Mouse (Mus musculus): ENCODE data around the gene Itgb2. TPM values are rescaled to one million over a fixed set of nuclear protein-coding genes. Genes with fewer than 3 reads are reported as not detected.

Gene Itgb2
- polyA plus RNA-seq, 1 experiment = 19.2 TPM

DNA sequence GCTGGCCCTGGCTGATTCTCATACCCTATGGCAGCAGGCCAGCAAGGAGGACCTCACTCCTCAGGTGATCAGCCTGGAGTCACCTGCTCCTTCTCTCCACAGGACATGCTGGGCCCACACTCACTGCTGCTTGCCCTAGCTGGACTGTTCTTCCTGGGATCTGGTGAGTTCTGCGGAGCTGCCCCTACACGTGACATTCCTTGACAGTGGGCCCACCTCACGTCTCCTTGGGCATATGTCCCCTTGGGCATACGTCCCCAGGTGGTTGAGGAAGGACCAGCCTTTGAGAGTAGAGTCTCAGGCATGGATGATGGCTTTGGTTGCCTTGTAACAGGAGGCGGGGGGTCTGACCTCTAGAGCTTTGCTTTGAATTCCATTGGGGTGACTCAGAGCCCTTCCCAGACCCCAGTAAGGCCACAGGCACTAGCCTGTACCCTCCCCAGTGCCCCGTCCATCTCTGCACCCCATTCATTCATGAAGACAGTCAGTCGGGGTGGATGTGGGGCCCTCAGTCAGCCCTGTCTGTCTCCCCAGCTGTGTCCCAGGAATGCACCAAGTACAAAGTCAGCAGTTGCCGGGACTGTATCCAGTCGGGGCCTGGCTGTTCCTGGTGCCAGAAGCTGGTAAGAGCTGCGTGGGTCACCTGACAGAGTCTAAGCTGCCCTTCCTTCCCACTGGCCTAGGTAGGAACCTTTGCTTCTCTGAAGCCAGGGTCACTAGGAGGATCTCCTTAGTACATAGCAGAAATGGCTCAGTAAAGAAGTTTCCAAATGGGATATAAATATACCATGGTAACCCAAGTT, 12.0 kb downstream of the Itgb2 start:
- DNase-seq (ENCODE audit: low read depth, low spot score) = no peak

DNA sequence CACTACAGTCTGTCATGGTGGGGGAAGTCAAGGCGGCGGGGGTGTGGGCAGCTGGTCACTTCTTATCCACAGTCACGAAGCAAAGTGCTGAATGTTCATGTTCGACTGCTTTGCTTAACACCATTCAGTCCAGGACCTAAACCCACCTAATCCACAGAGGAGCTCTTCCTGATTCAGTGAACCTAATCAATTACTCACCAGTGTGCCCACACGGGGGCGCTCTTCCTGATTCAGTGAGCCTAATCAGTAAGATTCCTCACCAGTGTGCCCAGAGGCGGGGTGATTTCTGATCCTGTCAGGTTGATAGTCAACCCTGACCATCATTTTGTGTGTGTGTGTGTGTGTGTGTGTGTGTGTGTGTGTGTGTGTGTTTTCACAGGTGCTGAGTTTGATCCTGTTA, 13.2 kb downstream of the Itgb2 start:
- DNase-seq (ENCODE audit: low read depth, low spot score) = peak; percentile 53
- 46% methylated on average over 7 of the region's 7 CpGs for WGBS

More for the DNA sequence above, 12.0 kb downstream of the Itgb2 start:
- 74% methylated on average over 10 of the region's 10 CpGs for WGBS

DNA sequence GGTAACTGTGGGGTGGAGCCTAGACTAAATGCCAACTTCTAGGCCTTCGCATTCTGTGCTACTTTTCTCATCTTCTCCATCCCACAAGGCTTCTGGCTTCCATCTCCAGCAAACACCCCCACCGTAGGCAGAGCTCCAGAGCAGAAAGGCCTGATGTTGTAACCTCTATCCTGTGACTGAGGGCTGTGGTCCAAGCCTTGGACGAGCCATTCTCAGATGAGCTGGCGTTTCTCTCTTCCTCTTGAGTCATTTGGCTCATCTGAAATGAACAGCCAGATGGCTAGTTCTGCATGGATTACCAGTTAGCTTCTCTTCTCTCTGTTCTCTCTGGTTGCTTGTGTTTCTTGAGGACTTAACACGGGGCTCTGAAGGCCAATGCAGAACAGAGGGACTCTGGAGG, 14.9 kb downstream of the Itgb2 start:
- 60% methylated on average over 5 of the region's 5 CpGs for WGBS
- DNase-seq (ENCODE audit: low read depth, low spot score) = no peak

DNA sequence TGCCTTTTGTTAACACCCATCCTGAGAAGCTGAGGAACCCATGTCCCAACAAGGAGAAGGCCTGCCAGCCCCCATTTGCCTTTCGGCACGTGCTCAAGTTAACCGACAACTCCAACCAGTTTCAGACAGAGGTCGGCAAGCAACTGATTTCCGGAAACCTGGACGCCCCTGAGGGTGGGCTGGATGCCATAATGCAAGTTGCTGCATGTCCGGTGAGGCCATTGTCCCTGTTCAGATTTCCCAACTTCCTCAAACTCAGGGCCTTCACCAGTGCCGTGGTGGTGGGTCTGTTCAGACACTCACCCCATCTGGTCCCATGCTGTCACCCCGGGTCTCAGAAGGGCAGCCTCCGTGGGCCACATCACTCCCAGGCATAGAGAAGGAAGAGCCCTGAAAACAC, 18.5 kb downstream of the Itgb2 start:
- 84% methylated on average over 10 of the region's 10 CpGs for WGBS

DNA sequence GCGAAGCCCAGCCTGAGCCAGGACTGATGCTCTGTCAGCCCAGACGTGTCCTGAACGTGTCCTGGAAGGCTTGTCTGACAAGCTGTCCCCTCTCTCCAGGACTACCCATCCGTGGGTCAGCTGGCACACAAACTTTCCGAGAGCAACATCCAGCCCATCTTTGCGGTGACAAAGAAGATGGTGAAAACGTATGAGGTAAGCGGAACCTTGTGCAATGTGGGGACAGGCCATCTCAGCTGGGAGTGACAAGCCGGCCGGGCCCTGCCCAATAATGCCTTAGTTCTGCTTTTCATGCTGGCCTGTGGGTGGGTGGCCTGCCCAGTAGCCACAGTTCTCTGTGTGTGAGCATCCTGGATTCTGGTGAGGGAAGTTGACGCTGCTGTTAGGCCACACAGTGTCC, 20.8 kb downstream of the Itgb2 start:
- no peak for DNase-seq (ENCODE audit: low read depth, low spot score)
- WGBS = 84% methylated on average over 11 of the region's 11 CpGs

More for the DNA sequence above, 18.5 kb downstream of the Itgb2 start:
- DNase-seq (ENCODE audit: low read depth, low spot score) = no peak

DNA sequence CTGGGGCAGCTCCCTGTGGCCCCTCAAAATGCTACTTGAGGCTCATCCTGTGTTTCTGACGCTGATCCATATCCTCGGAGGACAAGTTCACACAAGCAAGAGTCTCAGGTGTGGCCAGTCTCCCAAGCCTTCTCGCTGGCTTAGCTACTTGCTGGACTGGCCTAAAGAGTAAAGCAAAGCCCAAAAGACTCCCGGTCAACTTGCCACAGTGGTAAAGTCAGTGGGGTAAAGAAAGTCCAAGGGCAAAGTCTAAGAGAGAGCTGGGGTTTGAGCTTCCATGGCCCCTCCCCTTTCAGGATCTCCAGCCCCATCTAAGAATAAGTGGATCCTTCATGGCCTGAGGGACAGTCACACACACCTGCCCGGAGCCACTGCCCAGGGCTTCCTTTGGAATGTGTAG, 22.1 kb downstream of the Itgb2 start:
- no peak for DNase-seq (ENCODE audit: low read depth, low spot score)
- 73% methylated on average over 5 of the region's 5 CpGs for WGBS

DNA sequence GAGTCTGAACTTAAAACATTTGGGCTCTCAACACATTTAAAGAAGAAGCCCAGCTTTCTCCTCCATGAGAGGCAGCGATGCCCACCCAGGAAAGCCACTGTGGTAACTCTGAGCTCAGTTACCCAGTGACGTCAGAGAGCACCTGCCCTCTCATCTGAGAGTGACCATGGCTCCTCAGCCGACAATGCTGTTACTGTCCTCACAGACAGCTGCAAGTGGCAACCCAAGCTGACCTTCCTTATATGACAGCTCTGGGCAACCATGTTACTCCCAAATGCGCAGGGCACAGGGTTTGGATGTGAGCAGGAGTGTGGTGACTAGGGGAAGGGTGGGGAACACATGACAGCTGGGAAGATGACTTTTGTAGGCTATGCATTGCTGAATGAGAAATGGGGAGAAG, 23.2 kb downstream of the Itgb2 start:
- WGBS = 77% methylated on average over 4 of the region's 4 CpGs
- DNase-seq (ENCODE audit: low read depth, low spot score) = no peak

DNA sequence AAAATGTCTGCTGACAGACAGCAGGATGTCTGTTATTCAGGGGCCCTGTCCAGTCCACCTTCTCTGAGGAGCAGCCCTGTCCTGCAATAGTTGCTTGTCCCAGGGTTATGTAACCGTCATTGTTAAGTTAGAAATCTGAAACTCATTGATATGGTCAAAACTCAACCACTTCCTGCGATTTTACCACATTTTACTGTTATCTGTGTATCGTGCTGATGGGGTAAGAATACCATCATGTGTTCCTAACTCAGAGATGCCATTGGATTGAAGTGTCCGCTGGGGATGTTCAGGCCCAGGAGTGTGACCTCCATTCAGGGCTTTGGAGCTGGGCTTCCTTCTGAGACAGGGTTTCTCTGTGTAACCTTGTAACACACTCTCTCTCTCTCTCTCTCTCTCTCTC, 24.9 kb downstream of the Itgb2 start:
- WGBS = 87% methylated on average over 4 of the region's 4 CpGs
- DNase-seq (ENCODE audit: low read depth, low spot score) = no peak

DNA sequence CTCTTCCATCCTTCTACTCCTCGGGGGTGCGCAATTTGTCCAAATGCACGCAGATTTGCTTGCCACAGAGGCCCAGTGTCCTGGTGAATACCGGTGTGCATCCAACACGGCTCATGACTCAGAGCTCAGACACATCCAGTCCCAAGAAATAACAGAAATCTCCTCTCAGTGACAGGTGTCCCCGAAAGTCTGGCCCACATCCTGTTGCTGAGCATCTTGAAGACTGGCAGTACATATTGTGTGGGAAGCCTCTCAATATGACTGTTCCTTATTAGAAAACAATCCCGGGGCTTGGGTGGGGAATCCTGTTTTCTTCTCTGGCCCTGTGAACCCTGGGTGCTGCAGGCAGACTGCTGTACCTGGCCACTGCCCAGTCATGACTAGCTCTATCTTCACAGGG, 26.6 kb downstream of the Itgb2 start:
- no peak for DNase-seq (ENCODE audit: low read depth, low spot score)
- 87% methylated on average over 7 of the region's 7 CpGs for WGBS

DNA sequence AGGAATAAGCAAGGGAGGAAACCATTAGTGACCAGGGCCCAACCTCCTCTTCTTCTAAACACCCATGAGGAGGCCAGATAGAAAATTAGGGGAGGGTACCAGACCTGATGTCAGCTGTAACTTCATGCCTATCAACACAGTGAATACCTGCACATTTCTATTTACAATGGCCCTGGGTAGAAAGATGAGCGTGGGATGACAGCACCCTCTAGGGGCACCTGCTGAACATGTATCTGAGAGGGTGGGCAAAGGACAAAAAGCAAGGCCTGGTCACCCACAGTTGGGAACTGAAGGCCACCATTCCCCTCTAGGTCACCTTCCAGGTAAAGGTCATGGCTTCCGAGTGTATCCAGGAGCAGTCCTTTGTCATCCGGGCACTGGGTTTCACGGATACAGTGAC, 27.6 kb downstream of the Itgb2 start:
- WGBS = 83% methylated on average over 4 of the region's 4 CpGs
- DNase-seq (ENCODE audit: low read depth, low spot score) = no peak

DNA sequence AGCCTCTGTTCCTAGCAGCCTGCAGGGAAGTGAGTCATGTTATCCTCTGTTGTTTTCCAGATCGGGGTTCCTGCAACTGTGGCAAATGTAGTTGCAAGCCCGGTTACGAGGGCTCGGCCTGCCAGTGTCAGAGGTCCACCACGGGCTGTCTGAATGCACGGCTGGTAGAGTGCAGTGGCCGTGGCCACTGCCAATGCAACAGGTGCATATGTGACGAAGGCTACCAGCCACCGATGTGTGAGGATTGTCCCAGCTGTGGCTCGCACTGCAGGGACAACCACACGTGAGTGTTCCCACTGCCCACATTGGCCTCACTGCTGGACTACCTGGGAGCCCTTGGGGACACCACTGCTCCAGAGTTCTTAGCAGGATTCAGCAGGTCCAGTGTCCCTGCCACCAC, 30.0 kb downstream of the Itgb2 start:
- 86% methylated on average over 11 of the region's 11 CpGs for WGBS

DNA sequence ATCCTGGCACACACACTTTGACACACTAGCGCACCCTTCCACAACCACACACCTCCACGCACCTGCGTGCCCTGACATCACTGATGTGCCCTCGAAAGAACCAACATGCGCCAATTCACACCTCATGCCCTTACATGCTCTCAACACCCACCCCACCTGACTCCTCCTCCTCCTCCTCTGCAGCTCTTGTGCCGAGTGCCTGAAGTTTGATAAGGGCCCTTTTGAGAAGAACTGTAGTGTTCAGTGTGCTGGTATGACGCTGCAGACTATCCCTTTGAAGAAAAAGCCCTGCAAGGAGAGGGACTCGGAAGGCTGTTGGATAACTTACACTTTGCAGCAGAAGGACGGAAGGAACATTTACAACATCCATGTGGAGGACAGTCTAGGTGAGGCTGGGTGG, 30.8 kb downstream of the Itgb2 start:
- no peak for DNase-seq (ENCODE audit: low read depth, low spot score)
- 84% methylated on average over 9 of the region's 9 CpGs for WGBS

More for the DNA sequence above, 30.0 kb downstream of the Itgb2 start:
- DNase-seq (ENCODE audit: low read depth, low spot score) = no peak

DNA sequence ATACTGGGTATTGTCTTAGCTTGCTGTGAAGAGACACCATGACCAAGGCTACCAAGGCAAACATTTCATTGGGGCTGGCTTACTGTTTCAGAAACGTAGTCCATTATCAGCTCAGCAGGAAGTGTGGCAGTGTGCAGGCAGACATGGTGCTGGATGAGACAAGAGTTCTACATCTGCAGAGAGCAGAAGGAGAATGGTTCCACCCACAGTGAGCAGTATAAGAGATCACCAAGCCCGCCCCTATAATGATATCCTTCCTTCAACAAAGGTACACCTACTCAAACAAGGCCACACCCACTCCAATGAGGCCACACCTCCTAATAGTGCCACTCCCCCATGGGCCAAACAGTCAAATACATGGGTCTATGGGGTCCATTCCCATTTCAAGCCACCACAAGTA, 31.5 kb downstream of the Itgb2 start:
- WGBS = 62% methylated on average over 2 of the region's 2 CpGs

DNA sequence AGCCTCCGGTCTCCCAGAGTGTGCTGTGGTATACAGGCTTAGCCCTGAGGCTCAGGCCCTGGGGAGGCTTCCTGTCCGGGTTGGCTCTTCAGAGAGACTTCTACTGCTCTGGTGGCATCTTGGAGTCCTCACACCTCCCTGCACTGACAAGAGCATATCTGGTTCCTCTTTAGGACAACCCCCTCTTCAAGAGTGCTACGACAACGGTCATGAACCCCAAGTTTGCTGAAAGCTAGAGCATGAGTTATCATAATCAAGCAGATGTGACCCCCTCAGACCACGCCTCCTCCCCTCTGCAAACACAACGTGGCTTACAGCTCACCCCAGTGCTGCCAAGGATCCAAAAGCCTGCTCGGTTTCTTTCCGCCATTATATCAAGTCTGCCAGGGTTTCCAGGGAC, 35.0 kb downstream of the Itgb2 start:
- DNase-seq (ENCODE audit: low read depth, low spot score) = no peak
- 82% methylated on average over 8 of the region's 8 CpGs for WGBS

More for the DNA sequence above, 31.5 kb downstream of the Itgb2 start:
- no peak for DNase-seq (ENCODE audit: low read depth, low spot score)

DNA sequence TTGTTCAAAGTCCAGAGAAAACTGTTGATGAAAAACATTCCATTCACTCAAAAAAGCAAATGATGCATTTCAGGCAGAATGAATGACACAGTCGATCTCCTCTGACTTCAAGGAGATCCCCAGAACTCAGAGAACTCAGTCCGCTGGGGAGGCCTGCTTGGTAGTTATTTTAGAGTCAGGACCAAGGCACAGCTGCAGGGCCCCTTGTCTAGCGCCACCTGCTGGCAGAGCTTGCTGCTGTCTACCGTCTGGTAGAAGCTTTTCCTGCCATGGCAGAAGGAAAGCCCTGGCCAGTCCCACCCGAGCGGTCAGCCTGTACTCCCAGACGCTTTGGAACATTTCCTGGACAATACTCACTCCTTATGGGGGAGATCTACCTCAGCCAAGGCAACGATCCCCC, 36.6 kb downstream of the Itgb2 start:
- WGBS = 22% methylated on average over 8 of the region's 8 CpGs
- DNase-seq (ENCODE audit: low read depth, low spot score) = no peak

DNA sequence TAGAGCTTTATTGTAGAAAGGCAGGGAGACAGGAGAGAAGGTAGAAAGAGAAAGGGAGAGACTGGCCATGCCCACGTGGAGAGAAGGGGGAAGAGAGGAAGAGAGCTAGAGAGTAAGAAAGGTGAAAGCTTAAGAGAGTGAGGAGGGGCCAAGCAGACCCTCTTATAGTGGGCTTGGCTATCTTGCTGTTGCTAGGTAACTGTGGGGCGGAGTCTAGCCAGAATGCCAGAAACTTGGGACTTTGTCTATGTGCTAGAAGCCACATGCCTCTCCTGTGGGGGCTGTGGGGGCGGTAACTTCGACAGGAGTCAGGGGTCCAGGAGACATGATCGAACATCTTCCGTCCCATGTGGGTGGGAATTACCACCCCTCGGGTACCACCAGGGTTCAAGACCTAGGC, 39.4 kb downstream of the Itgb2 start:
- no peak for DNase-seq (ENCODE audit: low read depth, low spot score)
- 29% methylated on average over 7 of the region's 7 CpGs for WGBS

DNA sequence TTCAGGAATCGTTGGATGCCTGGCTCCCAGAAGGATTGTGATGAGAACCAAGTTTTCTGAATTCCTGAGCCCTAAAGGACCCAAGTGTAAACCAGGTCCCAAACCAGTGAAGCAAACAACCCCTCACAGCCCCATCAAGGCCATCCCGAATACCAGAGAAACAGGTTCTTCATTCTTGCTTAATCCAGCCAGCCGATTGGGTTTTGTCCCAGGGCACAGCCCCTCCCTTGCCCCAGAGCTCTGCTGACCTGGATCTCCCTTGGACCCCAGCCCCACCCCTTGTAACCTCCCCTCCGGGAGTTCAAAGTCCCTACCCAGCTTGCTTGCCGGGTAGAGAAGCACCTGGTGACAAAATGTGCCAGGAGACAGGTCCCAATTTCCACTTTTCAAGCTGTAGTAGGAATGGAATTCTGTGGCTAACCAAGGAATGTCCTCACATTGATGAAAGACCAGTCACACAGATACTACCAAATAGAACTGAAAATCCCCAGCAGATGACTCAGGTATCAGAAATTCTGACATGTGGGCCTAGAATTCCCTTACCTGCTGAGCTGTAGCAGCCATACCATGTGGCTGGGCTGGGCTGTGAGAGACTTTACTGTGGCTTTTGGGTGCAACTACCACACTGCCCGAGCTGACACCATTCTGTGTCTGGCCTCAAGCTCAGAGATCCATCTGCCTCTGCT, 40.1 kb downstream of the Itgb2 start:
- WGBS = 20% methylated on average over 6 of the region's 6 CpGs
- DNase-seq (ENCODE audit: low read depth, low spot score) = no peak

DNA sequence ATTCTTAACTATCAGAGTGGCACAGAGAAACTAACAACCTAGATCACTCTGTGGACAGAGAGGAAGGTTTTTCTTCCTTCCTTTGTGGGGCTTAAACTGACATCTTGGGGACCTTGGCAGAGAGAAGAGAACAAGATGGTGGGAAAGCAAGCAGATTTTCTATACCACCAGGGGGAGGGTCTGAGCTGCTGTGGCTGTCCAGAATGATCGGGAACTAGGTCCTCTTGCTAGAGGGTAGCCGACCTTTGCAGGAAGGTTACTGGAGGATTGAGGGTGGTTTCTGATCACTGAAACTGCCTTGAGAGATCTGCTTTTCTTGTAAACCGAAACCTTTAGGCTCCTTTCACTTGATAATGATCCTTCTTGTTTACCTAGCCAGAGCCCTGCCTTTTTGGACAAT, 42.2 kb downstream of the Itgb2 start:
- DNase-seq (ENCODE audit: low read depth, low spot score) = no peak
- WGBS = 6% methylated on average over 3 of the region's 3 CpGs

DNA sequence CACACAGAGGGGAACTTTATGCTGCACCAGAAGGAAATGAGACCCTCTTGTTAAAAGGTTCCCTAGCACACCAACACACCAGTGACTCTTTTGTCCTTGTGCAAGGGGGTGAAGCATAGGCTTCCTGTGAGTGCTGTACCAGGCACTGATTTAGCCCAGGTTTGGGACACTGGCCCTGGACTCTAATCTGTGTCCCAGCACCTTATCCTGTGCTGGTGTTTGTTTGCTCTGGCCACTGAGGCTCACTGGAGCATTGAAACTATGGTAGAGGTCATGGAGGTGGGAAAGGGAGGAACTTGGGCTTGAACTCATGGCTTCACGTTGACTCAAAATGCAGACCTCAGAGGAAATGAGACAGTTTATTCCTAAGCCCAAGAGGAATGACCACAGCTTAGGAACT, 43.1 kb downstream of the Itgb2 start:
- 58% methylated on average over 1 of the region's 1 CpGs for WGBS

DNA sequence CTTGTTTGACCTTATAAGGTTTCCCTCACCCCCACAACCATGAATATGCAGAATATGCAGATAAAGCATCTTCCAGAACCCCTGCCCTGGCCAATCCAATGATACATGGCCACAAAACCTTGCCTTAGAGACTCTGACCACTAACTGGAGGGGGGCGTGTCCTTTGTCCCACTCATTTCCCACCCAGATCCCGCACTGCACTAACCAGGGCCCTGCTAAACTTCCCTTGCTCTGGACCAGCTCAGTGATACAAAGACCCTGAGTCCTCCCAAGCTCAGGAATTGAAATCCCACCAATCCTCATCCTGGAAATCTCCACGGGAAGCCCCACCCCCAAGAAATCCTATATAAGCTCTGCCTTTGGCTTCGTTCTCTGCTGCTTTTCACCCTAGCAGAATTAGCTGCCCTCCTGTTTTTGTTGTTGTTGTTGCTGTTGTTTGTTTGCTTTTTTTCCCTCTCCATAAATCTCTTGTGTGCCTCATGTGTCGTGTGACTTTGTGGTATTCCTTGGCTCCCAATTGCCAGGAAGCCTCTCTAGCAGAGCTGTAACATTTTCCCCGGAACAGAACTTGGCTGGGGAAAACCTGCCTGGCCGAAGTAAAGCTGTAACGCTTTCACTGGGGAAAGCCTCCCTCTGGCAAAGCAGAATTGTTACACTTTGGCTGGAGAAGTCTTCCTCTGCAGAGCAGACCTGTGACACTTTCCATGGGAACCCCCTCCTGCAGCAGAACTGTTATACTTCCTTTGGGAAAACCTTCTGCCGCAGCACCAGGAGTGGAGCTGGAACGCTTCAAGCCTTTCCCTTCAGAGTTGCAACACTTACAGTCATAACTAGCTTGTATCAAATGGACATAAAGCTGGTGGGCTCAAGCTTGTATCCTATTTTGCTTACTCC, 50.2 kb downstream of the Itgb2 start:
- DNase-seq (ENCODE audit: low read depth, low spot score) = no peak
- 68% methylated on average over 10 of the region's 10 CpGs for WGBS

More for the DNA sequence above, 43.1 kb downstream of the Itgb2 start:
- no peak for DNase-seq (ENCODE audit: low read depth, low spot score)

Data from large intestine, adult 2 months (tissue).